Mouse (Mus musculus) hindlimb bud, embryonic 11.5 days (tissue): ENCODE data around the gene Ctsc.

Experiments
- DNase-seq: peaks from one replicate; pipeline ENCODE4 v3.0.0-alpha.2; 2012; ENCODE audit warnings: low read depth, low spot score; ENCODE audit errors: extremely low spot score

The Ctsc gene

GRCm38 (mm10) chr7:88293907-88294306, 16.0 kb downstream of the Ctsc start:
- no peak for DNase-seq

- DNase-seq, result no peak
Observed at GRCm38 (mm10) chr7:88295989-88296388, 18.1 kb downstream of the Ctsc start.

- no peak for DNase-seq
Observed at GRCm38 (mm10) chr7:88296932-88297331, 19.0 kb downstream of the Ctsc start.

- no peak for DNase-seq
Observed at GRCm38 (mm10) chr7:88305750-88306149, 27.9 kb downstream of the Ctsc start.

GRCm38 (mm10) chr7:88306725-88307124, 28.8 kb downstream of the Ctsc start:
- DNase-seq, result no peak

- DNase-seq, result no peak
Observed at GRCm38 (mm10) chr7:88310398-88311180, 32.7 kb downstream of the Ctsc start.

GRCm38 (mm10) chr7:88316408-88316807, 38.5 kb downstream of the Ctsc start:
- DNase-seq, result no peak

- DNase-seq, result no peak
Observed at GRCm38 (mm10) chr7:88318474-88318873, 40.6 kb downstream of the Ctsc start.

- DNase-seq, result no peak
Observed at GRCm38 (mm10) chr7:88318904-88319303, 41.0 kb downstream of the Ctsc start.

- no peak for DNase-seq
Observed at GRCm38 (mm10) chr7:88319414-88320140, 41.7 kb downstream of the Ctsc start.

GRCm38 (mm10) chr7:88320628-88321336, 42.9 kb downstream of the Ctsc start:
- no peak for DNase-seq

- DNase-seq, result no peak
Observed at GRCm38 (mm10) chr7:88322431-88322830, 44.5 kb downstream of the Ctsc start.

GRCm38 (mm10) chr7:88327495-88327894, 49.6 kb downstream of the Ctsc start:
- DNase-seq, result no peak

- no peak for DNase-seq
Observed at GRCm38 (mm10) chr7:88343828-88344227, 65.9 kb downstream of the Ctsc start.

- DNase-seq, result no peak
Observed at GRCm38 (mm10) chr7:88346035-88346434, 68.2 kb downstream of the Ctsc start.

GRCm38 (mm10) chr7:88356871-88357776, 79.2 kb downstream of the Ctsc start:
- no peak for DNase-seq

- DNase-seq, result no peak
Observed at GRCm38 (mm10) chr7:88358042-88358878, 80.4 kb downstream of the Ctsc start.
